Mouse (Mus musculus): ENCODE data around the gene Rbm10. TPM values are rescaled to one million over a fixed set of nuclear protein-coding genes. Genes with fewer than 3 reads are reported as not detected.
A peak's percentile ranks its signal among the peaks of the same experiment; 100 is the strongest.

Gene Rbm10
- polyA plus RNA-seq, 1 experiment, result 83.1 TPM

DNA sequence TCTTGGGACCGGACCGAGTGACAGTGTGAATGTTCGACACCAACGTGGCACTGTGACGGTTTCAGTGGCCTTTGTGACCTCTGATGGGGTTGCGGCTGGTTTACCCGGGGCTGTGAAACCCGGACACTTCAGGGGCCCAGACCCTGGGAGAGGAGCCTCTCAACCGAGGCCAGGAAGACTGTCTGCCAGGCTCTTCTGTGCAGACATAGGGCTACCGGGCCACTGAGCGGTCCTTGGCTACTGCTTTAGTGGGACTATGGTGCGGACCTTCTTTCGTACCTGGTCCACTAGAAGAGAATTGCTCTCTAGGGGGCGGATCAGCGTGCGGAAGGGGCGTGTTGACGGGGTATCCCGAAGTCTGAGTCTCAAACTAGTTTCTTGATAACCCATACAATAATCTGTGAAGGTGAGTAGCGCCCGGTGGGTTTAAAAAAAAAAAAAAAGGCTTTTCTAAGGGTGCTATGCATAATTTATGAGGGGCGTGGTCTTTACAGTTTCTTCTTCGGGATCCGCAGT, 41.6 kb downstream of the Rbm10 start:
- TF ChIP-seq POLR2A (IDR thresholded peaks at IDR 0.05; ENCODE audit: borderline replicate concordance, extremely low read depth, insufficient read depth, insufficient read length, poor library complexity, severe bottlenecking) (no peak), CTCF (IDR thresholded peaks at IDR 0.05; ENCODE audit: borderline replicate concordance, extremely low read depth, insufficient read depth, insufficient read length) (no peak)
- peak; percentile 2 for DNase-seq (ENCODE audit: low read depth)

DNA sequence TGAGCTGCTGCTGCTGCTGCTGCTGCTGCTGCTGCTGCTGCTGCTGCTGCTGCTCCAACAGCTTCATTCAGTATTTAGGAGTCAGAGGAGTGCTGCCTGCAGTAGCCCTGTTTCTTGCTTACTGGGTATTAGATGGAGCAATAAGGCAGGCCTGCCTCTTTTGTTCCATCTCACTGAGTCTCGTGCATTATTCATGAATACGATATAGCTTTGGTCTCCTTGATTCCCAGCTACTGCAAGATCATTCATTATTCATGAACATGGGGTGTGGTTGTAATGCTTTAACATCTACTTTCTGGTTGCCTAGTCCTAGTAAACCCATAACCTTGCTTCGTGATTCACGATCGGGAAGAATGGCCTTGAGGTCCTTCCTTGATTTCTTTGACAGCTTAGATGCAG, 45.0 kb downstream of the Rbm10 start:
- DNase-seq (ENCODE audit: low read depth), result peak; percentile 89
- TF ChIP-seq POLR2A (IDR thresholded peaks at IDR 0.05; ENCODE audit: borderline replicate concordance, extremely low read depth, insufficient read depth, insufficient read length, poor library complexity, severe bottlenecking), result no peak
- no peak for TF ChIP-seq CTCF (IDR thresholded peaks at IDR 0.05; ENCODE audit: borderline replicate concordance, extremely low read depth, insufficient read depth, insufficient read length)

DNA sequence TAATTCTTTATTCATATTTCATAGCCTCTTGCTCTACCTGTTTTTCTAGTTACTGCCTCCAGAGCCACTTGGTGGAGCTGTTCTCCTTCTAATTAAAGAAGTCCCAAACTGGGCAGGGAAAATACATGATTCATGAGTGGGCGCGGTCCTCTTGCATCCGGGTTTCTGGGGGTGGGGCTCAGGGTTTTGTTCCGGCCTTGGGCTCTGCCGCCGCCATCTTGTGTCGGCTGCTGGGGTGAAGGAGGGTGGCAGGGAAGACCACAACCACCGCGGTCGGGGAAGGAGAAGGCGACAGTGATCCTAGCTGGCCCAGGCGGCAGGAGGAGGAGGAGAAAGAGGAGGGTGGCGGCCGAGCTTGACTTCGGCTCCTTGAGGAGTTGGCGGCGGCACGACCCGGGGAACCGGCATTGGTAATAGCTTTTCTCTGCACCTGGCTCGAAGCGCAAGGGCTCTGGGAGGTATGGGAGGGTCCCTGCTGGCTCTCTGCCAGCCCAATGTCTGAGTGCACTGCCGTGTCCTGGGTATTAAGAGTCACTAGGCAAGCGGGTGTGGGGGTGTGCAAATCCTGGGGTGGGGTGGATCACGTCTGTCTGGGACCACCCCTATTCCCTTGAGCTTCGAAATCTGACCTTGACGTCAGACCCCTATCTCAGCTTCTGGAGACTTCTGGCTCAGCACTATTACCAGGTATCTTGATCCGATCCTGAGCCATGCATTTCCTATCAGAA, 45.6 kb downstream of the Rbm10 start:
- TF ChIP-seq POLR2A (IDR thresholded peaks at IDR 0.05; ENCODE audit: borderline replicate concordance, extremely low read depth, insufficient read depth, insufficient read length, poor library complexity, severe bottlenecking) (peak; percentile 47; the same call in 1 of the 2 replicates), CTCF (IDR thresholded peaks at IDR 0.05; ENCODE audit: borderline replicate concordance, extremely low read depth, insufficient read depth, insufficient read length) (peak; percentile 38; the same call in 1 of the 2 replicates)

DNA sequence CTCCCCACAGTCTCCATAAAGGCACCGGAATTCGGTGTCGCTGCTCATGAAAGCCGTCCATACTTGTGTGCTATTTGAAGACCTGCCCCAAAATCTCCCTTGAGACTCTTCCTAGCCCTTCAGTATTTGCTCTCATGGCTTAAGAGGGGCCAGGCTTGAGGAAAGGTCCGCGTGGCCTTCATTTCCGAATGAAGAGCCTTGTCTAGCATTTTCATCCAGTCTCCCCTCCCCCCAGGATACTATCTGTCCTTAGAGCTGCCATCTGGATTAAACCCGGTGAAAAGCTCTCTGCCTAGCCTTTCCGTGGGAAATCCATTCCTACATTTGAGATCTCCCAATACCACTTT, 46.1 kb downstream of the Rbm10 start:
- peak; percentile 44 for DNase-seq (ENCODE audit: low read depth)

More for the DNA sequence above, 45.6 kb downstream of the Rbm10 start:
- DNase-seq (ENCODE audit: low read depth), result peak; percentile 96

DNA sequence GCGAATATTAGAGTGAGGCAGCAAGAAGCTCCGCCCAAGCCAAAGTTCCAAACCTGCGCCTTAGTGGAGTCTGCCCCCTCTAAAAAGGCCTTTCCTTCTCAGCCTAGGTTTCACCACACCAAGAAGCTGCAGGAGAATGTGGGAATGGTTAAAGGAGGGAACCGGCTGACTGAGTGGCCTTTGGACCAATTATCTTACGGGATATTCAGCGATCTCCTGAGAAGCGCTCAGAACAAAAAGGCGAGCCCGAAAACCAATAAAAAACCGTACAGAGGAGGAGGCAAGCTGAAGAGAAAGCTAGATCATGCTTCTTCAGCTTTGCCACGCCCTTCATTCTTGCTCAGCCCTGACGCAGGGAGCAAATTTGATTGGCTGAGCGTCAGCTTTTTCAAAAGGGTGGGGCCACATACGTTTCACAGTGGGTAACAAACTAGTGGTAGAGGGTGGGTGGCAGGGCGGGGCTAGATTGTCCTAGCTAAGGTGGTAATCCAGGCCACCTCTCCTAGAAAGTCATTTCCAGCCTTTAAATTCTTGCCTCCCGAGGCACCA, 70.3 kb downstream of the Rbm10 start, which contains the start of gene Cdk16:
Gene Cdk16, plus strand, starts transcription at position 436 of the 549 bp plus-strand sequence.
- DNase-seq (ENCODE audit: low read depth), result peak; percentile 97
- TF ChIP-seq POLR2A (IDR thresholded peaks at IDR 0.05; ENCODE audit: borderline replicate concordance, extremely low read depth, insufficient read depth, insufficient read length, poor library complexity, severe bottlenecking) (peak; percentile 4; the same call in 1 of the 2 replicates), CTCF (IDR thresholded peaks at IDR 0.05; ENCODE audit: borderline replicate concordance, extremely low read depth, insufficient read depth, insufficient read length) (no peak)

More for the DNA sequence above, 46.1 kb downstream of the Rbm10 start:
- TF ChIP-seq CTCF (IDR thresholded peaks at IDR 0.05; ENCODE audit: borderline replicate concordance, extremely low read depth, insufficient read depth, insufficient read length) (no peak), POLR2A (IDR thresholded peaks at IDR 0.05; ENCODE audit: borderline replicate concordance, extremely low read depth, insufficient read depth, insufficient read length, poor library complexity, severe bottlenecking) (no peak)

DNA sequence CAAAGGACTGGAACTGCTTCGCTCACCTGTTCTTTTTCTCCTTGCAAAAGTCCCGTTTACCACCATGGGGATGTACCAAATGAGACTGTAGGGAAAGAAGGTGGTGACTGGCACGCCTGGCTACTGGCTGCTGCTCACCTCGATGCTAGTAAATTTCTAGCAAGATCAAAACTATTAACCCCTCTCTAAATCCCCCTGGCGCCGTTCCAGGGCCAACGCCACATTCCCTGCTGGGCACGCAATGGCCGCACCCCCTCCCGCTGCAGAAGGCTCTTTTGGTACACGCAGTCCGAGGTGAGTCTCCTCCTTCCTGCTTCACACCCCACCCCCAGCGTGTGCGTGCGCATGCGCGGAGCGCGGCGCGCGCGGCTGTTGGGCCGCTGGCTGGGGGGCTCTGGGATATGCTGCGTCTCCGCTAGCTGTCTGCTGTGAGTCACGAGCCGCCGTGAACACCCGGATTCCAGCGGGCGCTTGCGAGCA, 70.8 kb downstream of the Rbm10 start:
- TF ChIP-seq POLR2A (IDR thresholded peaks at IDR 0.05; ENCODE audit: borderline replicate concordance, extremely low read depth, insufficient read depth, insufficient read length, poor library complexity, severe bottlenecking), result peak; percentile 76
- no peak for TF ChIP-seq CTCF (IDR thresholded peaks at IDR 0.05; ENCODE audit: borderline replicate concordance, extremely low read depth, insufficient read depth, insufficient read length)
- DNase-seq (ENCODE audit: low read depth), result peak; percentile 95

DNA sequence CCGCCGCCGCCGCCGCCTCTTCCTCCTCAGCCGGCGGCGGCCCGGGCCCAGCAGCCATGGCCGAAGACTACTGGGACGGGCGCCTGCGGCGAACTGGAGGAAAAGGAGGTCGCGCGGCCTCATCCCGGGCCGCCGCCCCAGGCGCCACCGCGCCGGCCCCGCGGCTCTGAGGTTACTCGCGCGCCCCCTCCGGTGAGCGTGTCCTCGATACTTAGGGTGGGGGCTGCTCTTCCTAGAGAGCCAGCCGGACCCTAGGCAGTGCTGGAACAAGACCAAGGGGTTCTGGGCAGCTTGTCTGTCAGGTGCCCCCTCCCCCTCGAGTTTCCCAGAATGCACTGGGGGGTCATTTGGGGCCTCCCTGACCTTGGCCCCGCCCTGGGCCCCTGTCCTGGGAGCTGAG, 71.3 kb downstream of the Rbm10 start:
- peak; percentile 75 for DNase-seq (ENCODE audit: low read depth)
- TF ChIP-seq CTCF (IDR thresholded peaks at IDR 0.05; ENCODE audit: borderline replicate concordance, extremely low read depth, insufficient read depth, insufficient read length) (no peak), POLR2A (IDR thresholded peaks at IDR 0.05; ENCODE audit: borderline replicate concordance, extremely low read depth, insufficient read depth, insufficient read length, poor library complexity, severe bottlenecking) (no peak)

DNA sequence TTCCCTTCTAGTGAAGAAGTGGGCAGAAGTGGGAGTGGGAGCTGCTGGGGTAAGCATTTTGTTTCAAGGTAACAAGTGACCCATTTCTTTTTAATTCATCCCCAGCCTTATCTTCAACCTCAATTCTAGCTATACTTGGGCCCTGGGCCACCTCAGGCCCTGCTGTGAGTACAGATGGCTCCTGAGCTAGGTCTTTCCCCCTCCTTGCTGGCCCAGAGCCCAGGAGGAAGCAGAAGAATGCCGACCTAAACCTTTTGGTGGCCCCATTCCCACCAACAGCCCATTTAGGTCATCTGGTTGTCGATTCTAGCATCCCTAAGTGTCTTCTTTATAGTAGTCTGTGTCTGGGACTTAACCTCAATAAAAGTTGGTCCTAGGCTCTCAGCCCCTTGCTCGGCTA, 74.3 kb downstream of the Rbm10 start:
- no peak for DNase-seq (ENCODE audit: low read depth)
- TF ChIP-seq POLR2A (IDR thresholded peaks at IDR 0.05; ENCODE audit: borderline replicate concordance, extremely low read depth, insufficient read depth, insufficient read length, poor library complexity, severe bottlenecking) (no peak), CTCF (IDR thresholded peaks at IDR 0.05; ENCODE audit: borderline replicate concordance, extremely low read depth, insufficient read depth, insufficient read length) (no peak)

DNA sequence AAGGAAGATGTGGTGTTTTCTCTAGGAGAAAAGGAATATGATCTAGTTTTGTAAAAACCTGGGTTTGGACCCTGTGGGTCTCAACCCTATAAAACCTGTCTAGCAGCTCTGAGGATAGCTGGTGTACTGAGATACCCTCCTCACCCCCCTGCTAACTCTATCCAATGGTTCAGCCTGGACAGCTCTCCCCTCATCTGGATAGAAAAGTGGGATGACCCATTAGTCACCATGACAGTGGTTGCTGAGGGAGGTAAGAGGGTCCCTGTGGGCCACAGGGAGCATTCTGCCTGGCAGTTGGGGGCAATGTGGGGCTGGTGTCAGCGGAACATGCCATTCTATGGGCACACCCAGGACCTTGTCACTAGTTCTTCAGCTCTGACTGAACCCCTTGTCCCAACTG, 75.3 kb downstream of the Rbm10 start:
- no peak for DNase-seq (ENCODE audit: low read depth)
- TF ChIP-seq CTCF (IDR thresholded peaks at IDR 0.05; ENCODE audit: borderline replicate concordance, extremely low read depth, insufficient read depth, insufficient read length), result no peak
- no peak for TF ChIP-seq POLR2A (IDR thresholded peaks at IDR 0.05; ENCODE audit: borderline replicate concordance, extremely low read depth, insufficient read depth, insufficient read length, poor library complexity, severe bottlenecking)

DNA sequence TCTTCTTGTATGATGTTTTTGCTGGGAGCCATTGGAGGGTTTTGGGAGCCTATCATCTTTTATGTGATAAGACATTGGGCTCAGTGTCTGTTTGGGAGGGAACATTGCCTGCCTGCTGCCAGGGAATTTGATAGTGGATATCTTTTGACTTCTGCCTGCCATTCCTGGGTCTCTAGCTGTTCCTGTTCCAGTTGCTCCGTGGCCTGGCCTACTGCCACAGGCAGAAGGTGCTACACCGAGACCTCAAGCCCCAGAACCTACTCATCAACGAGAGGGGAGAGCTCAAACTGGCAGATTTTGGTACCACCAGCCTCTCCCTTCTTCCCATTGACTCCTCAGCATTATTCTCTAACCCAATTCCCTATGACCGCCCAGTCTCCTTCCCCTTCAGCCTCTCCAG, 78.5 kb downstream of the Rbm10 start:
- no peak for TF ChIP-seq CTCF (IDR thresholded peaks at IDR 0.05; ENCODE audit: borderline replicate concordance, extremely low read depth, insufficient read depth, insufficient read length)
- TF ChIP-seq POLR2A (IDR thresholded peaks at IDR 0.05; ENCODE audit: borderline replicate concordance, extremely low read depth, insufficient read depth, insufficient read length, poor library complexity, severe bottlenecking), result no peak
- DNase-seq (ENCODE audit: low read depth), result no peak

Other genes with a start within 250 kb of the Rbm10 start
- 9.5 and 10.3 TPM in 2 replicates for gene Jade3, start 191.8 kb upstream of the Rbm10 start, polyA plus RNA-seq (2012; rRNA removed)
- gene Rgn, start 67.7 kb upstream of the Rbm10 start, polyA plus RNA-seq (2012; rRNA removed), result 0.22 and 0.24 TPM in 2 replicates
- 131 and 148 TPM in 2 replicates for gene Ndufb11, start 116 bp downstream of the Rbm10 start, polyA plus RNA-seq (2012; rRNA removed)
- gene Uba1, start 40.8 kb downstream of the Rbm10 start, polyA plus RNA-seq (2012; rRNA removed), result 580 and 611 TPM in 2 replicates
- gene Cdk16, start 70.5 kb downstream of the Rbm10 start, polyA plus RNA-seq (2012; rRNA removed), result 251 and 271 TPM in 2 replicates
- gene Usp11, start 86.4 kb downstream of the Rbm10 start, polyA plus RNA-seq (2012; rRNA removed), result 110 and 114 TPM in 2 replicates
- 229 and 263 TPM in 2 replicates for gene Araf, start 180.3 kb downstream of the Rbm10 start, polyA plus RNA-seq (2012; rRNA removed)